Comparison of ENCODE assay signal across 13 mouse cellular contexts in genomic region chr14:97440326-97440725, GRCm38 (mm10).
"Had no signal": no experiment of that assay in that cellular context is flagged by ENCODE, and none has a peak within 500 bp of the region (broad histone marks: within the 10 kb centered on the region; RNA-seq: fewer than 3 reads in every experiment).

No protein-coding gene starts in this region.

- H3K4me2 ChIP-seq: liver, embryonic 13.5 days; midbrain, embryonic 13.5 days; neural tube, embryonic 15.5 days had no signal

- H3K9me3 ChIP-seq: liver, embryonic 13.5 days; midbrain, embryonic 13.5 days; neural tube, embryonic 15.5 days had no signal

- H3K4me1 ChIP-seq: liver, embryonic 13.5 days; midbrain, embryonic 13.5 days; neural tube, embryonic 15.5 days had no signal

- H3K27me3 ChIP-seq: liver, embryonic 13.5 days; midbrain, embryonic 13.5 days; neural tube, embryonic 15.5 days had no signal

- ATAC-seq: liver, postnatal 0 days; lung, postnatal 0 days; midbrain, embryonic 13.5 days had no signal

- H3K9ac ChIP-seq: liver, embryonic 13.5 days; liver, postnatal 0 days; midbrain, embryonic 13.5 days; neural tube, embryonic 15.5 days had no signal

- H3K36me3 ChIP-seq: liver, embryonic 13.5 days; midbrain, embryonic 13.5 days; neural tube, embryonic 15.5 days had no signal

- DNase-seq: kidney, adult 8-10 months; kidney, postnatal 25 days; liver; liver, embryonic 13.5 days; liver, postnatal 0 days; right cerebral cortex, adult 18-20 months; right cerebral cortex, postnatal 25 days; thymus, postnatal 36 days had no signal

- H3K27ac ChIP-seq: liver, embryonic 13.5 days; macrophage; midbrain, embryonic 13.5 days; neural tube, embryonic 15.5 days had no signal

- H3K4me3 ChIP-seq: liver, embryonic 13.5 days; midbrain, embryonic 13.5 days; myocyte; neural tube, embryonic 15.5 days had no signal
